Mouse (Mus musculus) A20 (cell line): ENCODE results near the gene Gpkow.
A peak's percentile ranks its signal among the peaks of the same experiment; 100 is the strongest.

Source experiments
- DNase-seq: peaks from one replicate; pipeline ENCODE4 v3.0.0-alpha.2; 2011; ENCODE audit warnings: low read depth, low spot score

Gpkow gene

GRCm38 (mm10) chrX:7696954-7697381 lies at the start of gene Gpkow:
TSS of gene Gpkow (plus strand) at chrX:7697131.
- peak; percentile 88 for DNase-seq

- DNase-seq, result peak; percentile 88
These were observed 48.1 kb upstream of the Gpkow start for GRCm38 (mm10) chrX:7648671-7649304.

GRCm38 (mm10) chrX:7657221-7657639 lies 39.7 kb upstream of the Gpkow start, which contains the start of gene Prickle3:
TSS of gene Prickle3 (plus strand) at chrX:7657260.
- DNase-seq, result no peak

- no peak for DNase-seq
These were observed 38.7 kb upstream of the Gpkow start for GRCm38 (mm10) chrX:7658031-7658784.

- DNase-seq, result no peak
These were observed 37.9 kb upstream of the Gpkow start for GRCm38 (mm10) chrX:7658785-7659589.

- DNase-seq, result no peak
These were observed 35.8 kb upstream of the Gpkow start for GRCm38 (mm10) chrX:7661086-7661485.

GRCm38 (mm10) chrX:7662936-7663335 lies 34.0 kb upstream of the Gpkow start:
- no peak for DNase-seq

- no peak for DNase-seq
These were observed 32.1 kb upstream of the Gpkow start for GRCm38 (mm10) chrX:7664791-7665190.

GRCm38 (mm10) chrX:7665739-7666502 lies 31.0 kb upstream of the Gpkow start:
- no peak for DNase-seq

GRCm38 (mm10) chrX:7670390-7670881 lies 26.5 kb upstream of the Gpkow start:
- peak; percentile 90 for DNase-seq

GRCm38 (mm10) chrX:7670921-7671623 lies 25.9 kb upstream of the Gpkow start, which contains the start of gene Plp2:
TSS of gene Plp2 (minus strand) at chrX:7671390.
- DNase-seq, result peak; percentile 75

GRCm38 (mm10) chrX:7672739-7673138 lies 24.2 kb upstream of the Gpkow start:
- no peak for DNase-seq

GRCm38 (mm10) chrX:7673578-7674281 lies 23.2 kb upstream of the Gpkow start:
- peak; percentile 53 for DNase-seq

GRCm38 (mm10) chrX:7674284-7675000 lies 22.5 kb upstream of the Gpkow start:
- no peak for DNase-seq

GRCm38 (mm10) chrX:7675001-7675380 lies 21.9 kb upstream of the Gpkow start:
- DNase-seq, result no peak

- no peak for DNase-seq
These were observed 17.9 kb upstream of the Gpkow start for GRCm38 (mm10) chrX:7678986-7679385.

GRCm38 (mm10) chrX:7679405-7680056 lies 17.4 kb upstream of the Gpkow start:
- peak; percentile 91 for DNase-seq

GRCm38 (mm10) chrX:7680057-7680412 lies 16.9 kb upstream of the Gpkow start:
- DNase-seq, result no peak

- DNase-seq, result no peak
These were observed 16.1 kb upstream of the Gpkow start, which contains the start of gene Magix for GRCm38 (mm10) chrX:7680864-7681263. TSS of gene Magix (minus strand) at chrX:7681251.
